Mouse (Mus musculus): ENCODE results near the gene Cenpj. TPM values are rescaled to one million over a fixed set of nuclear protein-coding genes. Genes with fewer than 3 reads are reported as not detected.

Gene Cenpj
- total RNA-seq (2015): 25.9 TPM in 2 replicates
- total RNA-seq (2017): 19.3 and 37.5 TPM in 2 replicates

GRCm38 (mm10) chr14:56575416-56575815 lies at the start of gene Cenpj, which contains the start of gene Parp4:
Cenpj (minus strand) TSS chr14:56575425.
Parp4 (plus strand) TSS chr14:56575619.
- peak; percentile 86 for ATAC-seq (replicated peaks; ENCODE audit: poor library complexity)

- ATAC-seq (replicated peaks; ENCODE audit: poor library complexity): no peak
Observed at GRCm38 (mm10) chr14:56620425-56620824, 45.2 kb upstream of the Cenpj start.

- ATAC-seq (replicated peaks; ENCODE audit: poor library complexity): no peak
Observed at GRCm38 (mm10) chr14:56617470-56617869, 42.2 kb upstream of the Cenpj start.

GRCm38 (mm10) chr14:56613212-56613611 lies 38.0 kb upstream of the Cenpj start:
- ATAC-seq (replicated peaks; ENCODE audit: poor library complexity): no peak

DNA sequence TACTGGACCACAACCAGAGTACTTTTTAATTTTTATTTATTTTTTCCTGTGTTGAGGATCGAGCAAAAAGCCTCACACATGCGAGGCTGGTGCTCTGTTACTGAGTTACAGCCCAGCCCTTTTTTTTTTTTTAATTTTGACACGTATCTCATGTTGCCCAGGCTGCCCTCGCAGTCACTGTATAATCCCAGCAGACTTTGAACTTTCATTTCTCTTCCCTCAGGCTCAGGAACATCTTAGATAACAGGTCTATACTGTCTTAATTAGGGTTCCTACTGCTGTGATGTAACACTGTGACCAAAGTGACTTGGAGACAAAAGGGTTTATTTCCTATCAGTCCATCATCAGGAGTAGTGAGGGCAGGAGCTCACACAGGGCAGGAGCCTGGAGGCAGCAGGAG lies 29.9 kb upstream of the Cenpj start:
- no peak for ATAC-seq (replicated peaks; ENCODE audit: poor library complexity)

DNA sequence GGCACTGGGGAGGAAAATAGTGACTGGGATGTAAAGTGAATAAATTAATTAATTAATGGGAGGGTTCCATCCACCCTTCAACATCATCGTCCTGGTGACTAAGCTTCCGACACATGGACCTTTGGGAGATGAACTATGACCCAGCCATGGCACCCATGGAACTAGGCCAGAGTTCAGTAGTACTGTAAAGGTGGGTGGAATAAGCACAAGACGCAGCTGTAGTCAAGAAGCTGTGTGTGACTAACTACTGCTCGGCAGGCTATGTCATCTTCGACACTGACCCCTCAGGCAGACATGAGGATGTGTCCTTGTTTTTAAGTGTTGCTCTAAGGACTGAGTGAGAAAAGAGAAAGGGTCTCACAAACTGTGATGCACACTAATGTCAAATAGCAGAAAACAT lies 29.2 kb upstream of the Cenpj start:
- no peak for ATAC-seq (replicated peaks; ENCODE audit: poor library complexity)

DNA sequence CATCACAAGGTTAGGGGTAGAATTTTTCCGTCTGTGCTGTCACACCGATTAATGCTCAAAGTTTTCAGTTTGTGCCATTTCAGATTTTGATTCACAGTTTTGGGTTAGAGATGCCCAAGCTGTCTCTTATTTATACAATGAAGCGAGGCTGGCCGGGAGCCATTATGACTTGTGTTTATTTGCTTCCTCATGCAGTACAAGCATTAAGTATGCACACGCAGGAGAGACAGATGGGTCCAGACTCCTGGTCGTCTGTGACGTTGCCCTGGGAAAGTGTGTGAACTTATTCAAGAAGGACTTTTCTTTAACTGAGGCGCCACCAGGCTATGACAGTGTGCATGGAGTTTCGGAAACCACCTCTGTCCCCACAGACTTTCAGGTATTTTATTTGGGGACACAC lies 26.8 kb upstream of the Cenpj start:
- no peak for ATAC-seq (replicated peaks; ENCODE audit: poor library complexity)

- peak; percentile 85 for ATAC-seq (replicated peaks; ENCODE audit: poor library complexity)
Observed at GRCm38 (mm10) chr14:56598759-56599158, 23.5 kb upstream of the Cenpj start.

- no peak for ATAC-seq (replicated peaks; ENCODE audit: poor library complexity)
Observed at GRCm38 (mm10) chr14:56594811-56595210, 19.6 kb upstream of the Cenpj start.

GRCm38 (mm10) chr14:56592191-56592590 lies 17.0 kb upstream of the Cenpj start:
- ATAC-seq (replicated peaks; ENCODE audit: poor library complexity): no peak

DNA sequence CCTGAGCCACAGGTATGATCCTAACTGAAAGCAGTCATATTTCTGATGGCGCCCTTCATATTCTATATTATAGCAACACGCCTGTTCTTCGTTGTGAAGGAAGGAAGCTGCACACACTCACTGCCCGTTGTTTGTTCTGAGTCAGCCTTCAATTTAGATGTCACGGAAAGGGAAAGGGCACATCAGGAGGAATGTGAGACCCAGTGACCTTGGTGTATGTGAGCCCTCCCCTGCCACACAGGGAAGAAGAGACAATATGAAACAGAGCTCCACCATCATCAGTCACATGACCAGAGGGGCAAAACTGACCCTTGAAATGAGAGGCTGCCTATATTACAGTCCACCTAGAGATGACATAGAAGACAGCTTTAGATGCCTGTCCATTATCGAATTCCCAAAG lies 7.1 kb upstream of the Cenpj start:
- ATAC-seq (replicated peaks; ENCODE audit: poor library complexity): no peak

GRCm38 (mm10) chr14:56581117-56581516 lies 5.9 kb upstream of the Cenpj start:
- ATAC-seq (replicated peaks; ENCODE audit: poor library complexity): peak; percentile 73

- no peak for ATAC-seq (replicated peaks; ENCODE audit: poor library complexity)
Observed at GRCm38 (mm10) chr14:56579011-56579410, 3.8 kb upstream of the Cenpj start.

DNA sequence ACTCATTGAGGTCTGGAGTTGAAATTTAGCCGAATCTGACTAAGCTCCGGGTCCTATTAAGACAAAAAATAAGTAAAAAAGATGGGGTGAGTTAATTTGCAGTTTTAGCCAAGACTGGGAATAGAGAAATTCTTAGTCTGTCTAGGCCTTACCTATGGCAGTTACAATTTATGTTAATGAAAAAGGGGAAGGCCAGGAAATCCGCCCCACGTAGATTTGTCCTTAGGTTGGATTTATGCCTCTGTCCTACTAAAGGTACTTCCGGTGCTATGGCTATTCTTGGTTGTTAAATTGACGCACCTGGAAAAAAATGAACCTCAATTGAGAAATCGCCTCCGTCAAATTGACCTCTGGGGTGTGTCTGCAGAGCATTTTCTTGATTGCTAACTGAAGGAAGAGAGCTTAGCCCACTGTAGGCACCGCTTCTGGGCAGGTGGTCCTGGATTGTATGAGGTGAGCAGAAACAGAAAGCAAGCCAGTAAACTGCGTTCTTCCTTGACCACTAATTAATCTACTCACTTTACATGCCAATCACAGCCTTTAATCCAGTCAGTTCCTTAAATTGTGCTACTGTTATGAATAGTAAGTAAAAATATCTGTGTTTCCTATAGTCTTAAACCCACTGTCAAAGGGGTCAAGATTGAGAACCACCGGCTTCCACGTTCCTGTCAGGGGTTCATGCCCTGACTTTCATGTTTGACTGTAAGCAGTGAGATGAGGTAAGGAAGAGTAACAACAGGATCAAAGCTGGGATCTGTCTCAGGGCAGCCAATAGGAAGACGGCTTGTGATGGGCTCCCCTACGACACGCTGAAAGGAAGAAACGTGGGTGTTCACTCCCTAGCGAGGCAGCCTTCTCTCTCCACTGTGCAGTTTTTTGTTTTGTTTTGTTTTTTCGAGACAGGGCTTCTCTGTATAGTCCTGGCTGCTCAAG lies 1.0 kb upstream of the Cenpj start:
- ATAC-seq (replicated peaks; ENCODE audit: poor library complexity): no peak

DNA sequence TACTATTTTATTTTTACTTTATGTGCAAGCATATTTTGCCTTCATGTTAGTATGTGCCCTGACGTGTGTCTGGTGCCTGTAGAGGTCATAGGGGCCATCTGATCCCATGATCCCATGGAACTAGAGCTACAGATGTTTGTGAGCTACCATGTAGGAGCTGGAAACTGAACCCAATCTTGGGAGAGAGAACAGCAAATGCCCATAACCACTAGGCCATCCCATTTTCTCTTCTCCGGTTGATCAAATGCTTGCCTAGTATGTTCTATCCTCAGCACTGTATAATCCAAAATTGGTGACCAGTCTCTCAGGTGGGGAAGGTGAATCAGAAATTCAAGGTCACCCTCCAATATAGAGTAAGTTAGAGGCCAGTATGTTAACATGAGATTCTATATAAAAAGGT lies 2.7 kb downstream of the Cenpj start:
- ATAC-seq (replicated peaks; ENCODE audit: poor library complexity): no peak

- ATAC-seq (replicated peaks; ENCODE audit: poor library complexity): peak; percentile 88
Observed at GRCm38 (mm10) chr14:56571310-56572093, 3.7 kb downstream of the Cenpj start.

DNA sequence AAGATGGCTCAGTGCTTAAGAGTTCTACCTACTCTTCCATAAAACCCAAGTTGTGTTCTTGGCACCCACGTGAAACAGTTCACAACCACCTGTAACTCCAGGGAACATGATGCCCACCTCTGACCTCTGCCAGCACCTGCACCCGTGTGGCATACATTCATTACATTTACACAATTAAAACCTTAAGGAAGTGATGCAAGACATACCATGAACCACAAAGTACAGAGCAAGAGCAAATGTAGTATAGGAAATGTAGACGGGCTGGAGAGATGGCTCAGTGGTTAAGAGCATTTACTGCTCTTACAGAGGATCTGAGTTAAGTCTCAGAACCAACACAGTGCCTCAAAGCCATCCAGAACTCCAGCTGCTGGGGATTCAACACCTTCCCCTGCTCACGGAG lies 6.2 kb downstream of the Cenpj start:
- no peak for ATAC-seq (replicated peaks; ENCODE audit: poor library complexity)

- ATAC-seq (replicated peaks; ENCODE audit: poor library complexity): no peak
Observed at GRCm38 (mm10) chr14:56567476-56567875, 7.7 kb downstream of the Cenpj start.

DNA sequence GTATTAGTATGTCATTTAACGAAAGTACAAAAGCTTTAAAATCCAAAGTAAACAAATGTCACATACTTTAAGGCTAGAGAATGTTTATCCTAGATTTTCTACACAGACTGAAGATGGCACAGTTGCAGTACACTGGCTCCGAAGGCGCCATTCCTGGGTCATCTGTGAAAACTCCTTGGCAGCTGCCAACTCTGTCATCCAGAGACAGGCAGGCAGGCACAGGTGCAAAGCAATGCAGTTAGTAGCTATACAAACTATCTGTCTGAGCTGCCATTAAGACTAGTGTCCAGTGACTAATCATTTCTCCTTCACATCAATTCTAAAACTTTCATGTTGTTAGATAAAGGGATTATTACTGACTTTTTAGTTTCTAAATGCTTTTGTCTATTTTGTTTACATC lies 16.1 kb downstream of the Cenpj start:
- no peak for ATAC-seq (replicated peaks; ENCODE audit: poor library complexity)

- peak; percentile 63 for ATAC-seq (replicated peaks; ENCODE audit: poor library complexity)
Observed at GRCm38 (mm10) chr14:56554716-56555115, 20.5 kb downstream of the Cenpj start.

DNA sequence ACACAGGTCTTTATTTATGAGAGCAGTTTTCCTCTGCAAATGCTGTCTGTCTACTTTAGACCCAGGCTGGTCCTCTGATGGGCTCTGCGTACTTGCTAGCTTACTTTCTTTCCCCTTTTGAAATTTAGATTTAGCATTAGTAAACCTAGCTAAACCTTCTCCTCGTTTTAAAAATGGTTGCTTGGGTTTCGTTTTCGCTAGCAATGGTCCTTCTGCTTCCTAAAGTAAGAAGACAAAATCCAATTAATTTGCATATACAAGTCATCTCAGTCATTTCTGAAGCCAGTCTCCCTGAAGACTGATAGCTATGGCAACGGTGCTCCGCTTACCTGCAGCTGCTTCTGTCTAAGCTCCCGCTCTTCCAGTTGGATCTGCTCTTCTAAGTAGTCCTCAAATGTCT lies 21.9 kb downstream of the Cenpj start:
- ATAC-seq (replicated peaks; ENCODE audit: poor library complexity): no peak

DNA sequence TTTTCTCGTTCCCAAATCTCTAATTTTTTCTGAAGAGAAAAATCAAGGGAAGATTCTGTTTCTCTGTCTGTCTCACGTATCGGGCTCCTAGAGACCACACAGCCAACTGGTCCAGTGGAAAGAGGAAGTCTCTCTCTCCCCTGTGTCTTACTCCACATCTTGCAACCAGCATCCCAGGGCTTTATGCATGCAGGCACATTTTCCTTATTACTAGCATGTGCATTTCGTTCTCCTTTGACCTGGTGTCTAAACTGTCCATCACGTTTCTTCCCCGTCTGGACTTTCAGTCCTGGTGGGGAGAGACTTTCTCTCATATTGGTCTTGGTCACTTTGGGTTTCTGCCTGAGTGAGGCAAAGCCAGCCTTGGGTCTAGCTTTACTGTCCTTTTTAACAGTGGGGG lies 22.3 kb downstream of the Cenpj start:
- ATAC-seq (replicated peaks; ENCODE audit: poor library complexity): peak; percentile 52; the same call in 1 of the 2 replicates

All from megakaryocyte progenitor cell, adult 5-6 weeks (primary cell).